Mouse (Mus musculus) heart, postnatal 25 days (tissue): ENCODE data around the gene Olfr392. TPM values are rescaled to one million over a fixed set of nuclear protein-coding genes. Genes with fewer than 3 reads are reported as not detected.

Experiments used
- DNase-seq: peaks from one replicate; pipeline ENCODE4 v3.0.0; 2022; ENCODE audit warnings: low spot score
- intact Hi-C: fragments of 180-260 bp; cut with DNase I; formaldehyde crosslinking; loops from one replicate; pipeline ENCODE4 v1.15.1; 2025
- total RNA-seq, 2 experiments: library from RNA; stranded (reverse); gene quantifications; 2 replicates each; pipeline ENCODE4 v1.2.3; 2021

Olfr392 gene
- not detected for total RNA-seq

DNA sequence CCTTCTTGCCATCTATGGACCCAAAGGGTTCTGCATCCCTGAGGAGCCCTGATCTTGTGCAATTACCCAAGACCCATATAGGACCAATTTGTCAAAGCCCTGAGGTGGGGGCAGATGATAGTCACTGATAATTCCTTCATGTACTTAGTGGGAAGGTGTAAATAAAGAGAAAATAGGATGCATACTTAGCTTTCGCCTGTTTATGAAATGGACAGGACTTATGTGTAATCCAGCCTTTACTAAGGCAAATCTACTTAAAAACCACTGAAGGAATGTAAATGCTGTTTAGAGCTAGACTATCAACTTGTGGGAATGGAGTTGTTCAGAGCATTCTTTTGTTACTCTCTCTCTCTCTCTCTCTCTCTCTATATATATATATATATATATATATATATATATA, at the start of gene Olfr392:
TSS of gene Olfr392 (minus strand) at position 101 of the 400 bp plus-strand sequence.
- DNase-seq, result no peak
- intact Hi-C loops, result no loop called here

DNA sequence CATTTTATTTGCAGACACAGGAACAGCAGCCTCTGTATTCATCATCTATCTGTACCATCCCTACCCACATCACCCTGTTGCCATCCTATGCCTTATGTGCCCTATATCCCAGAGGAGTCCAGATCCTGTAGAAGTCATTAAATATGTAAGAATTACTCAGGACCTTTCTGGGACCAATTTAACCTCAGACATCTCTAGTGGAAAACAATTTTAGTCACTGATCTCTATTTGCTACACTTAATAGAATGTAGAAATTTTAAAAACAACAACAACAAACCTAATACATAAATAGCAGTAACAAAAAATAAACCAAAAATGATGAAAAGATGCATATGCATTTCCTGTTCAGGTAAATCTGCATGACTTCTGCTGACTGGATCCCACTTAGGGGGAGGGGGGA, 34.5 kb upstream of the Olfr392 start, which contains the start of gene Olfr393:
TSS of gene Olfr393 (minus strand) at position 101 of the 400 bp plus-strand sequence.
- intact Hi-C loops, result no loop called here
- DNase-seq, result no peak

DNA sequence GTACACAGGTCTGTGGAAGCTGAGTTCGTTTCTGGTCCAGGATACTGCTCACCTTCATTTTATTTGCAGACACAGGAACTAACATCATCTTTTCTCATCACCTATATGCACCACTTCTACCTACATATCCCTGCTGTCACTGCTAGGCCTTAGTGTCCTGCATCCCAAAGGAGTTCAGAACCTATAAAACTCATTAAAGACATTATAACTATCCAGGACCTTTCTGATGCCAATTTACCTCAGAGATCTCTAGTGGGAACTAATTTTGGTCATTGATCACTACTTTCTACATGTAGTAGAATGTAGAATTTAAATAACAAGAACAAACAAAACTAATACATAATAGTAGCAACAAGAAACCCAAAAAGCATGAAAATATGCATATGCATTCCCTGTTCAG, 13.9 kb downstream of the Olfr392 start, which contains the start of gene Olfr391-ps:
TSS of gene Olfr391-ps (minus strand) at position 101 of the 400 bp plus-strand sequence.
- intact Hi-C loops, result no loop called here

DNA sequence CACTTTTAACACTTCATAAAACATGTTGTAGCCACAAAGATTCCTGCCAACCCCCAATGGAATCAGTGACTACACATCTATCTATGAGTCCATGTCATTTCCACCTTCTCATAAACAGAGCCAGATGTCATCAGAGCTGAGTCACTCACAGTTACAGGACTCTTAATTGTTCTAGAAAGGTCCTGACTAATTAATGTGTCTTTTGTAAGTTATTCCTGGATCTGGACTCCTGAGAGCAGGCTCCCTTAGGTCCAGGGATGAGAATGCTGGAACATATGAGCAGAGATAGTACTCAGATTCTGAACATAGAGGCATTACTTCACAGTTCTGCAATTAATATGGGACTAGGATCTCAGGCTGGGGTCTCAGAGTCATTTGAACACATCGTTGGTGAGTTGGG, 34.2 kb downstream of the Olfr392 start, which contains the start of gene Olfr390:
TSS of gene Olfr390 (plus strand) at position 301 of the 400 bp plus-strand sequence.
- DNase-seq, result no peak
- intact Hi-C loops, result no loop called here

More for the DNA sequence above, 13.9 kb downstream of the Olfr392 start, which contains the start of gene Olfr391-ps:
- no peak for DNase-seq

DNA sequence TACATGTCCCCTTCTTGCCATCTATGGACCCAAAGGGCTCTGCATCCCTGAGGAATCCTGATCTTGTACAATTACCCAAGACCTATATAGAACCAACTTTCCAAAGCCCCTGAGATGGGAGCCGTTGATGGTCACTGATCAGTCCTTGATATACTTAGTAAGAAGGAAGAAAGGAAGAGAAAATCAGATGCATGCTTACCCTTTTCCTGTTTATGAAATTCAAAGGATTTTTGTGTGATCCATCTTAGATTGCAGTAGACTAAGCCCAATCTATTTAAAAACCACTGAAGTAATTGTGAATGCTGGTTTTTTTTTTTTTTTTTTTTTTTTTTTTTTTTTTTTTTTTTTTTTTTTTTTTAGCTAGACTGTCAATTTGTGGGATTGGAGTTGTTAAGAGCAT, 36.2 kb downstream of the Olfr392 start, which contains the start of gene Olfr389:
TSS of gene Olfr389 (minus strand) at position 101 of the 400 bp plus-strand sequence.
- DNase-seq, result no peak
- intact Hi-C loops, result no loop called here

Other genes starting within 250 kb of the Olfr392 start
- not detected for gene Olfr385, start 224.0 kb downstream of the Olfr392 start, total RNA-seq
- gene Olfr384, start 218.5 kb downstream of the Olfr392 start, total RNA-seq, result not detected
- not detected for gene Zfp735, start 128.3 kb downstream of the Olfr392 start, total RNA-seq
- not detected for gene Olfr389, start 36.3 kb downstream of the Olfr392 start, total RNA-seq
- not detected for gene Olfr390, start 34.1 kb downstream of the Olfr392 start, total RNA-seq
- not detected for gene Olfr391-ps, start 14.0 kb downstream of the Olfr392 start, total RNA-seq
- gene Olfr393, start 34.4 kb upstream of the Olfr392 start, total RNA-seq, result not detected
- gene Olfr394, start 73.7 kb upstream of the Olfr392 start, total RNA-seq, result not detected
- gene Olfr395, start 92.2 kb upstream of the Olfr392 start, total RNA-seq, result not detected
- not detected for gene Olfr23, start 119.6 kb upstream of the Olfr392 start, total RNA-seq
- gene Olfr397, start 143.8 kb upstream of the Olfr392 start, total RNA-seq, result not detected
- gene Olfr398, start 173.4 kb upstream of the Olfr392 start, total RNA-seq, result not detected
- gene Olfr139, start 239.5 kb upstream of the Olfr392 start, total RNA-seq, result not detected
- not detected for gene Olfr399, start 239.6 kb upstream of the Olfr392 start, total RNA-seq